Mouse (Mus musculus) urinary bladder, postnatal 36 days (tissue): ENCODE data around the gene Eva1c.

Experiments
- DNase-seq, 2 experiments: peaks; one replicate each; pipeline ENCODE4 v3.0.0; 2022; ENCODE audit warnings: low spot score in 2 of 2, mixed read lengths in 1 of 2

The Eva1c gene

GRCm38 (mm10) chr16:90865652-90866051 lies 39.1 kb downstream of the Eva1c start:
- no peak for DNase-seq

- DNase-seq = no peak
Observed at GRCm38 (mm10) chr16:90868129-90868528, 41.6 kb downstream of the Eva1c start.

- DNase-seq = no peak
Observed at GRCm38 (mm10) chr16:90869361-90869760, 42.8 kb downstream of the Eva1c start.

- no peak for DNase-seq
Observed at GRCm38 (mm10) chr16:90872936-90873335, 46.4 kb downstream of the Eva1c start.

GRCm38 (mm10) chr16:90874536-90874935 lies 48.0 kb downstream of the Eva1c start:
- DNase-seq = no peak

- DNase-seq = no peak
Observed at GRCm38 (mm10) chr16:90878135-90878860, 51.8 kb downstream of the Eva1c start.

- peak in 1 of 2 experiments; percentile 15 for DNase-seq
Observed at GRCm38 (mm10) chr16:90882501-90882977, 56.0 kb downstream of the Eva1c start.

- no peak for DNase-seq
Observed at GRCm38 (mm10) chr16:90885351-90885750, 58.8 kb downstream of the Eva1c start.

GRCm38 (mm10) chr16:90885781-90886565 lies 59.5 kb downstream of the Eva1c start:
- peak in 1 of 2 experiments; percentile 28 for DNase-seq

- no peak for DNase-seq
Observed at GRCm38 (mm10) chr16:90890683-90891082, 64.2 kb downstream of the Eva1c start.

- DNase-seq = no peak
Observed at GRCm38 (mm10) chr16:90891601-90892000, 65.1 kb downstream of the Eva1c start.

GRCm38 (mm10) chr16:90892081-90892480 lies 65.6 kb downstream of the Eva1c start:
- DNase-seq = no peak

GRCm38 (mm10) chr16:90893019-90893418 lies 66.5 kb downstream of the Eva1c start:
- no peak for DNase-seq

- DNase-seq = no peak
Observed at GRCm38 (mm10) chr16:90893792-90894191, 67.3 kb downstream of the Eva1c start.

- peak in 1 of 2 experiments; percentile 29 for DNase-seq
Observed at GRCm38 (mm10) chr16:90897651-90898050, 71.1 kb downstream of the Eva1c start.

- DNase-seq = no peak
Observed at GRCm38 (mm10) chr16:90899498-90899897, 73.0 kb downstream of the Eva1c start.

- no peak for DNase-seq
Observed at GRCm38 (mm10) chr16:90901364-90901763, 74.8 kb downstream of the Eva1c start.

- no peak for DNase-seq
Observed at GRCm38 (mm10) chr16:90903300-90903699, 76.8 kb downstream of the Eva1c start.

GRCm38 (mm10) chr16:90907250-90907649 lies 80.7 kb downstream of the Eva1c start:
- no peak for DNase-seq

GRCm38 (mm10) chr16:90910855-90911533 lies 84.5 kb downstream of the Eva1c start:
- no peak for DNase-seq

- DNase-seq = no peak
Observed at GRCm38 (mm10) chr16:90911766-90912165, 85.2 kb downstream of the Eva1c start.

- peak; percentile 28 to 44 for DNase-seq
Observed at GRCm38 (mm10) chr16:90916040-90916481, 89.5 kb downstream of the Eva1c start.
